Mouse (Mus musculus) kidney, embryonic 15.5 days (tissue): ENCODE measurements around the gene Btbd35f16. TPM values are rescaled to one million over a fixed set of nuclear protein-coding genes. Genes with fewer than 3 reads are reported as not detected.
"Not testable (repeated sequence)": the region's sequence is repeated elsewhere in the genome, so short reads cannot be mapped to it uniquely, and the experiment has no call there.

ENCODE experiments used
- ATAC-seq: fragments of 200-750 bp; cut with Nextera tagmentation; replicated peaks from 2 replicates; pipeline ENCODE4 v1.8.0; 2017; ENCODE audit warnings: moderate TSS enrichment; ENCODE audit not compliant: low FRiP score
- H3K27ac ChIP-seq: fragments of 300-500 bp; sonication (generic); 2 replicates; pipeline ENCODE4 v1.5.1; 2015; ENCODE audit warnings: mild to moderate bottlenecking, inconsistent platforms
- H3K27me3 ChIP-seq: fragments of 300-500 bp; sonication (generic); 2 replicates; pipeline ENCODE4 v1.6.1; 2015; ENCODE audit warnings: inconsistent platforms
- H3K36me3 ChIP-seq: fragments of 300-500 bp; sonication (generic); 2 replicates; pipeline ENCODE4 v1.6.1; 2015; ENCODE audit warnings: inconsistent platforms
- H3K4me1 ChIP-seq: fragments of 300-500 bp; sonication (generic); 2 replicates; pipeline ENCODE4 v1.6.1; 2015; ENCODE audit warnings: inconsistent platforms
- H3K4me2 ChIP-seq: fragments of 300-500 bp; sonication (generic); 2 replicates; pipeline ENCODE4 v1.6.1; 2015; ENCODE audit warnings: moderate library complexity, mild to moderate bottlenecking, inconsistent platforms
- H3K4me3 ChIP-seq: fragments of 300-500 bp; sonication (generic); replicated peaks from 2 replicates; pipeline ENCODE4 v1.5.1; 2015; ENCODE audit warnings: mild to moderate bottlenecking, inconsistent platforms
- H3K9ac ChIP-seq: fragments of 300-500 bp; sonication (generic); 2 replicates; pipeline ENCODE4 v1.6.1; 2015; ENCODE audit warnings: mild to moderate bottlenecking, inconsistent platforms
- H3K9me3 ChIP-seq: fragments of 300-500 bp; sonication (generic); replicated peaks from 2 replicates; pipeline ENCODE4 v1.6.1; 2016; ENCODE audit warnings: inconsistent platforms
- WGBS: fragments of 180-500 bp; shearing (Covaris S2); methylation state at CpG from one replicate; pipeline ENCODE4 v1.1.7; 2015; ENCODE audit warnings: mixed read lengths; 5-methylcytosine and 5-hydroxymethylcytosine counted together
- polyA plus RNA-seq: library from polyadenylated mRNA; unstranded; fragments of >200 nt; fragmentation: Nextera tagmentation; extraction: Ambion mirVana; gene quantifications from 2 replicates; pipeline ENCODE4 v1.2.1, GENCODE M21; 2015

Gene Btbd35f16
- polyA plus RNA-seq: not detected in 2 replicates

GRCm38 (mm10) chrX:3956902-3957301 lies at the start of gene Btbd35f16:
Btbd35f16 (minus strand) TSS chrX:3957002.
- not testable (repeated sequence) for H3K9ac ChIP-seq, H3K4me1 ChIP-seq, H3K4me3 ChIP-seq, H3K36me3 ChIP-seq, H3K27me3 ChIP-seq, H3K27ac ChIP-seq, H3K9me3 ChIP-seq, H3K4me2 ChIP-seq, ATAC-seq
- WGBS: no CpG with 5 or more reads among the region's 3 CpGs

Other genes with a start within 250 kb of the Btbd35f16 start
- gene Btbd35f10, start 204.1 kb downstream of the Btbd35f16 start, polyA plus RNA-seq: not detected in 2 replicates
- not detected in 2 replicates for gene Btbd35f3, start 80.7 kb upstream of the Btbd35f16 start, polyA plus RNA-seq
- gene Btbd35f28, start 239.6 kb upstream of the Btbd35f16 start, polyA plus RNA-seq: not detected in 2 replicates